Mouse (Mus musculus) frontal cortex, postnatal 14 days (tissue): ENCODE results near the gene Ptpn22.

Source experiments
- DNase-seq, 2 experiments: peaks; one replicate each; pipeline ENCODE4 v3.0.0; 2022; ENCODE audit warnings: low spot score in 2 of 2

Ptpn22 gene

DNA sequence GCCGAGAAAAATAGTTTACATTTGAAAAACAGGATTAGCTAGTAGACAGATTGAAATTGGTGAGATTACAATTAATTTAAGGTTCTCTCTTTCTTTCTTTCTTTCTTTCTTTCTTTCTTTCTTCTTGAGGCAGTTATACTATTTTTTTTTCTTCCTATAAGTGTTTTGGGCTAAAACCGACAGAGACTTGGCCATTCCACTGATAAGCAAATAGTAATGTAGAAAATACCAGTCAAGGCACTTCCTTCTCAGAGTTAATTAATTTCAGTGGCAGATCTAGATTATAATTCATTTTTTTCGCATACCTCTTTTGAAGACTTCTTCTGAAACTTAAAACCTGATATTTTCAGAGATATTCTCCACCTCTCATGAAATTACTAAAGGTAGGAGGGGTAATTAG is 65.7 kb downstream of the Ptpn22 start:
- no peak for DNase-seq

DNA sequence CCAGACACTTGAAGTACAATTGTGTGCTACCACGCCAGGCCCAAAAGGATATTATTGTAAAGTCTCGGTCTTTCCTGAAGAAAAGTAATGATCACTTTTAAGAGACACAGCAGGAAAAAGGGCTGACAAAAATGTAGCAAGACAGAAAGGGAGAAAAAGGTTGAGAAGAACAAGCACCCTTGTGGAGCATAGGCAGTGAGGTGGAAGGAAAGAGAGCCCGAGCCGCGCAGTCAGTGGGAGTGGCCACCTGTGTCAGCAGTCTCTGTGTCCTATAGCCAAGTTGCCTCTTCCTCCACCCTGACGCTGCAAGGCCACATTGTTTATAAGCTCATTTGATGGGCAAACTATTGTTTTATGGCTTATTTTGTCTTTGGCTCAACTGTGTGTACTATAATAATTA is 67.9 kb downstream of the Ptpn22 start:
- no peak for DNase-seq

DNA sequence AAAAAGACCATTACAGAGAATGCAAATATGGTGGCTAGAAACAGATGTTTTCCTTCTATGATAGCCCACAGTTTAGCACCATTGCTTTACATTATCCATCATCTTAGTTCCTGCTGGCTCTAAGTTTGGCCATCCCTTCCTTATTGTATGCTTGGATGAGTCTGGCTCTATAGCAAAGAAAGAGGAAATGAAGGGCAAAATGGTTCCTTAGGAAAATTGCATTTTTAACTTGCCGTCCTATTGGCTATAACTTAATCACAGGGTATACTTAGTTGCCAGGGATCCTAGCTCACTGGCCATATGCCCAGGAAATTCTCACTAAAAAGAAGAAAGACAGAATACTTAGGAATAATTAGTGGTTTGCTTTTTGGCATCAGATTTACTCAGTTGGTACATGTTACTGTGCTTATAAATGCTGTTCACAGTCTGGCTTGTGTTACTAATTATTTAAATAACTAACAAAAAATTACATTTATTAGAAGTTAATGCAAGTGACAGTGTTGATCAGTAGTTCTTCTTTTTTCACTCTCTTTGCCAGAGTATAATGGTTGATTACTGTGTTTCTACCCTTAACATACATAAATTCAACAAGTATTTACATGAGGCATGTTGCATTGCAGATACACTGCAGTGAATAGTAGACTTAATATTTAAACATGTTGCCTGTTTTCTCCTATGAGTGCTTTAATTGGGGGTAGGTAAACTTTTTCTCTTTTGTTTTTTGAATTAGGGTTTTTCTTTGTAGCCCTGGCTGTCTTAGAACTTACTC is 85.4 kb downstream of the Ptpn22 start:
- DNase-seq = peak in 1 of 2 experiments; percentile 22

DNA sequence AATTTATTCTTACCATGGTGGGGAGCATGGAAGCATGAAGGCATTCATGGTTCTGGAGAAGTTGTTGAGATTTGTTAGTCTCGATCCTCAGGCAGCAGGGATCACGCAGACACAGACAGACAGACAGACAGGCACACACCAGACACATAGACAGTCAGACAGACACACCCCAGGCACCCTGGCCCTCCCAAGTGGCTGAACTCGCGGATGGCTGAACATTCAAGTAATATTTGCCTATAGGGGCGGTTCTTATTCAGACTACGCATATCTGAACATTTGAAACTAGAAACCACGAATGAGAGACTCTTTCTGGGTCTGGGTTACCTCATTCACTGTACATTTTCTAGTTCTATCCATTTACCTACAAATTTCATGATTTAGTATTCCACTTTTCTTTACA is 89.1 kb downstream of the Ptpn22 start:
- no peak for DNase-seq

DNA sequence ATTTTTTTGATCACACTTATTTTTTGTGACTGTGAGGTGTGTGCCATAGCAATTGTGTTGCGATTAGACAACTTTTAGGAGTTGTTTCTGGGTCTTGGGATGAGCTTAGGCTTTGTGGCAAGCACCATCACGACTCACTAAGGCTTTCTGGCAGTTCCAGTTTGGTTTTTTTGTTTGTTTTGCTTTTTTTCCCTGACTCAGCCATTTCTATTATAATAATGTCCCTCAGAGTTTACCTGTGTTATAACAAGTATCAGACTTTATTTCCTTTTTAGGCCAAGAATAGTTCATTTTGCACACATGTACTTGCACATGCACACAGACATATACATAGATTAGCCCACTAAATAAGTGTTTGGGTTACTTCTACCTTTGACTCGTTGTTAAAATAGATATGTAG is 101.0 kb downstream of the Ptpn22 start:
- DNase-seq = no peak
